Mouse (Mus musculus) G1E (cell line): ENCODE results near the gene Prorsd1. TPM values are rescaled to one million over a fixed set of nuclear protein-coding genes. Genes with fewer than 3 reads are reported as not detected.

ENCODE experiments used
- ATAC-seq: 2 replicates; pipeline ENCODE4 v1.8.0; 2016; ENCODE audit warnings: mild to moderate bottlenecking; ENCODE audit not compliant: insufficient number of reproducible peaks, poor library complexity, low FRiP score, severe bottlenecking; ENCODE audit errors: extremely low read depth
- DNase-seq: peaks from one replicate; pipeline ENCODE4 v3.0.0; 2012; ENCODE audit warnings: low spot score
- H3K27me3 ChIP-seq: 2 replicates; pipeline ENCODE4 v1.6.1; 2012; ENCODE audit warnings: mild to moderate bottlenecking, low read length, inconsistent platforms; ENCODE audit not compliant: insufficient read depth
- H3K36me3 ChIP-seq: replicated peaks from 2 replicates; pipeline ENCODE3; 2012; ENCODE audit warnings: mild to moderate bottlenecking, inconsistent platforms
- H3K4me1 ChIP-seq: 2 replicates; pipeline ENCODE4 v1.6.1; 2012; ENCODE audit warnings: low read depth, low read length, inconsistent platforms, mixed read lengths; ENCODE audit not compliant: insufficient read depth
- H3K4me3 ChIP-seq: 2 replicates; pipeline ENCODE4 v1.5.1; 2012; ENCODE audit warnings: low read depth, mild to moderate bottlenecking, inconsistent platforms, low read length, moderate library complexity, mixed read lengths
- H3K9me3 ChIP-seq: replicated peaks from 2 replicates; pipeline ENCODE4 v1.6.1; 2012; ENCODE audit warnings: inconsistent platforms
- CTCF ChIP-seq: IDR thresholded peaks from 2 replicates; pipeline ENCODE4 v1.5.1; 2012; ENCODE audit warnings: low read depth, low read length, inconsistent platforms, mixed read lengths
- GATA1 ChIP-seq: IDR thresholded peaks from 2 replicates; pipeline ENCODE4 v1.6.1; 2012; ENCODE audit warnings: borderline replicate concordance, low read length, inconsistent platforms, mixed read lengths
- GATA2 ChIP-seq: IDR thresholded peaks from 2 replicates; pipeline ENCODE4 v1.6.1; 2012; ENCODE audit warnings: low read depth, low read length, inconsistent platforms, borderline replicate concordance
- POLR2AphosphoS5 ChIP-seq: IDR thresholded peaks from 2 replicates; pipeline ENCODE4 v1.6.1; 2012; ENCODE audit warnings: low read depth, low read length, inconsistent platforms; ENCODE audit not compliant: insufficient replicate concordance
- TAL1 ChIP-seq: conservative IDR thresholded peaks from 2 replicates; pipeline ENCODE4 v1.6.1; 2012; ENCODE audit warnings: low read depth, low read length, inconsistent platforms, mixed read lengths
- polyA plus RNA-seq: library from polyadenylated mRNA; stranded (reverse); fragments of >175 nt; gene quantifications from 2 replicates; pipeline ENCODE4 v1.2.3, GENCODE M21; 2012
- total RNA-seq, 2 experiments: library from RNA; stranded (forward) in 1 of 2; stranded (reverse) in 1 of 2; fragments of 200-1000 nt in 1 of 2; fragments of >200 nt in 1 of 2; fragmentation: Nextera tagmentation in 1 of 2; gene quantifications; 2 replicates each; pipeline ENCODE4 v1.2.3; 2014 to 2017

The Prorsd1 gene
- total and polyA plus RNA-seq, 3 experiments: 34.9 to 135 (median 47.5) TPM

- DNase-seq: no peak
- no peak overlapping the region for H3K4me3 ChIP-seq
- no peaks in the 10 kb centered on the region for H3K27me3 ChIP-seq
- peaks cover 28% of the 10 kb centered on the region for H3K36me3 ChIP-seq
- 0 out of 2 replicates have a peak, but pooled peaks have one; percentile 73 for TF ChIP-seq GATA2
- TF ChIP-seq TAL1: peak; percentile 96
- no peak for TF ChIP-seq CTCF
- TF ChIP-seq POLR2AphosphoS5: no peak
- no peak for TF ChIP-seq GATA1
- peak; percentile 94 for ATAC-seq
- H3K4me1 ChIP-seq: peaks cover 48% of the 10 kb centered on the region
- H3K9me3 ChIP-seq: no peaks in the 10 kb centered on the region
Measured at GRCm38 (mm10) chr11:29503948-29504893, 10.6 kb downstream of the Prorsd1 start.

GRCm38 (mm10) chr11:29496962-29497361, 17.9 kb downstream of the Prorsd1 start:
- H3K27me3 ChIP-seq: no peaks in the 10 kb centered on the region
- H3K9me3 ChIP-seq: no peaks in the 10 kb centered on the region
- DNase-seq: no peak
- no peak overlapping the region for H3K4me3 ChIP-seq
- no peak for ATAC-seq
- no peak for TF ChIP-seq GATA1
- TF ChIP-seq POLR2AphosphoS5: no peak
- no peak for TF ChIP-seq CTCF
- TF ChIP-seq GATA2: no peak
- no peak for TF ChIP-seq TAL1
- peaks cover 48% of the 10 kb centered on the region for H3K36me3 ChIP-seq
- peaks cover 12% of the 10 kb centered on the region; the same call in 1 of the 2 replicates for H3K4me1 ChIP-seq

DNA sequence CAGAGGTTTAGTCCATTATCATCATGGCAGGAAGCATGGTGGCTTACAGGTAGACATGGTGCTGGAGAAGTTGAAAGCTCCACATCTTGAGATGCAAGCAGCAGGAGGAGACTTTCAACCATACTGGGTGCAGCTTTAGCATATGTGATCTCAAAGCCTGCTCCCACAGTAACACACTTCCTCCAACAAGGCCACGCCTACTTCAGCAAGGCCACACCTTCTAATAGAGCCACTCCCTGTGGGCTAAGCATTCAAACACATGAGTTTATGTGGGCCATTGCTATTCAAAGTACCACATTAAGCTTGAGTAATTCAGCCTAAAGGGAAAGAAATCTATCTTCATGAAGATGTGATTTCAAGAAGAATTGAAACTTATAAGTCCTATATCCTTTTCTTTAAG, 21.7 kb downstream of the Prorsd1 start:
- Histone ChIP-seq H3K27me3 (no peaks in the 10 kb centered on the region), H3K4me3 (no peak overlapping the region), H3K9me3 (no peaks in the 10 kb centered on the region), H3K36me3 (peaks cover 38% of the 10 kb centered on the region), H3K4me1 (peaks cover 8% of the 10 kb centered on the region; the same call in 1 of the 2 replicates)
- no peak for TF ChIP-seq GATA2
- no peak for TF ChIP-seq GATA1
- TF ChIP-seq CTCF: no peak
- no peak for TF ChIP-seq POLR2AphosphoS5
- TF ChIP-seq TAL1: no peak
- DNase-seq: no peak
- no peak for ATAC-seq

DNA sequence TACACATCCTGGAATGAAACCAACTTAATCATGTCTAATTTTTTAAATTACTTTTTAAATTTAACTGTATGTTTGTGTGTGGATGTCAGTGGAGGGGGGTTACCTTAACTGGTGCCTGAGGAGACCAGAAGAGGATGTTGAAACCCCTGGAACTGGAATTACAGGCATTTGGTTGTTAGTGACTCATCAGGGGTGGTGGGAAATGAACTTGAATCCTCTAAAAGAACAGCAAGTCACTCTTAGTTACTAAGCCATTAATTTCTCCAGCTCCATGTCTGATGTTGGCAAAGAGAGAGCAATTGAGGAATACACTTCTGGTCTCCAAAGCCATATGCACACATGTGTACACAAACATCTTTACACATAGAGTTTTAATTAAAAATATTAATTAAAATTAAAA, 40.2 kb downstream of the Prorsd1 start:
- Histone ChIP-seq H3K4me3 (no peak overlapping the region), H3K27me3 (no peaks in the 10 kb centered on the region), H3K4me1 (peaks cover 4% of the 10 kb centered on the region; the same call in 1 of the 2 replicates), H3K36me3 (peaks cover 33% of the 10 kb centered on the region), H3K9me3 (no peaks in the 10 kb centered on the region)
- DNase-seq (no peak), ATAC-seq (no peak)
- TF ChIP-seq GATA2 (no peak), CTCF (no peak), POLR2AphosphoS5 (no peak), GATA1 (no peak), TAL1 (no peak)

Other genes with a start within 250 kb of the Prorsd1 start
- gene Ccdc88a, start 141.4 kb downstream of the Prorsd1 start, total RNA-seq (2014; fragmentation: Nextera tagmentation): 85.9 and 86.2 TPM in 2 replicates
- gene Ccdc88a, start 141.4 kb downstream of the Prorsd1 start, total RNA-seq (2017): 37.5 and 52.6 TPM in 2 replicates
- gene Ccdc88a, start 141.4 kb downstream of the Prorsd1 start, polyA plus RNA-seq: 13.0 and 15.6 TPM in 2 replicates
- 70.0 and 72.2 TPM in 2 replicates for gene Mtif2, start 11.4 kb upstream of the Prorsd1 start, total RNA-seq (2014; fragmentation: Nextera tagmentation)
- 81.1 and 105 TPM in 2 replicates for gene Mtif2, start 11.4 kb upstream of the Prorsd1 start, total RNA-seq (2017)
- gene Mtif2, start 11.4 kb upstream of the Prorsd1 start, polyA plus RNA-seq: 8.5 and 11.8 TPM in 2 replicates
- 1.3 TPM in 1 of 2 replicates, not detected in the other for gene Clhc1, start 32.9 kb upstream of the Prorsd1 start, total RNA-seq (2014; fragmentation: Nextera tagmentation)
- 1.1 and 1.4 TPM in 2 replicates for gene Clhc1, start 32.9 kb upstream of the Prorsd1 start, total RNA-seq (2017)
- gene Clhc1, start 32.9 kb upstream of the Prorsd1 start, polyA plus RNA-seq: 0.09 TPM in 1 of 2 replicates, not detected in the other
- gene Rps27a, start 33.1 kb upstream of the Prorsd1 start, total RNA-seq (2014; fragmentation: Nextera tagmentation): 927 and 1,016 TPM in 2 replicates
- gene Rps27a, start 33.1 kb upstream of the Prorsd1 start, total RNA-seq (2017): 861 and 868 TPM in 2 replicates
- 115 and 138 TPM in 2 replicates for gene Rps27a, start 33.1 kb upstream of the Prorsd1 start, polyA plus RNA-seq
- gene Rtn4, start 177.9 kb upstream of the Prorsd1 start, total RNA-seq (2014; fragmentation: Nextera tagmentation): 65.0 and 65.3 TPM in 2 replicates
- gene Rtn4, start 177.9 kb upstream of the Prorsd1 start, total RNA-seq (2017): 67.9 and 68.9 TPM in 2 replicates
- 83.0 and 102 TPM in 2 replicates for gene Rtn4, start 177.9 kb upstream of the Prorsd1 start, polyA plus RNA-seq